Mouse (Mus musculus) forebrain, embryonic 14.5 days (tissue): ENCODE results near the gene Pard3b. TPM values are rescaled to one million over a fixed set of nuclear protein-coding genes. Genes with fewer than 3 reads are reported as not detected.

Experiments used
- ATAC-seq: fragments of 200-750 bp; cut with Nextera tagmentation; 2 replicates; pipeline ENCODE4 v1.8.0; 2017; ENCODE audit warnings: mild to moderate bottlenecking, moderate library complexity
- DNase-seq: peaks from one replicate; pipeline ENCODE4 v3.0.0-alpha.2; 2015; ENCODE audit warnings: low spot score
- H3K27ac ChIP-seq: fragments of 300-500 bp; sonication (generic); 2 replicates; pipeline ENCODE4 v1.5.1; 2014; ENCODE audit warnings: low read depth, mild to moderate bottlenecking, control low read depth, low read length, moderate library complexity
- H3K27me3 ChIP-seq: fragments of 300-500 bp; sonication (generic); replicated peaks from 2 replicates; pipeline ENCODE4 v1.6.1; 2014; ENCODE audit warnings: low read length, control low read depth, mixed read lengths; ENCODE audit not compliant: control insufficient read depth, insufficient read depth
- H3K36me3 ChIP-seq: fragments of 300-500 bp; sonication (generic); 2 replicates; pipeline ENCODE4 v1.6.1; 2014; ENCODE audit warnings: low read length, control low read depth; ENCODE audit not compliant: control insufficient read depth, insufficient read depth
- H3K4me1 ChIP-seq: fragments of 300-500 bp; sonication (generic); 2 replicates; pipeline ENCODE4 v1.6.1; 2014; ENCODE audit warnings: antibody characterized with exemption, low read length, control low read depth; ENCODE audit not compliant: control insufficient read depth, insufficient read depth
- H3K4me2 ChIP-seq: fragments of 300-500 bp; sonication (generic); 2 replicates; pipeline ENCODE4 v1.6.1; 2014; ENCODE audit warnings: mild to moderate bottlenecking, control low read depth, low read length
- H3K4me3 ChIP-seq: fragments of 300-500 bp; sonication (generic); 2 replicates; pipeline ENCODE4 v1.5.1; 2014; ENCODE audit warnings: low read depth, low read length, control low read depth
- H3K9ac ChIP-seq: fragments of 300-500 bp; sonication (generic); 2 replicates; pipeline ENCODE4 v1.6.1; 2014; ENCODE audit warnings: mild to moderate bottlenecking, low read length, control low read depth, moderate library complexity
- H3K9me3 ChIP-seq: fragments of 300-500 bp; sonication (generic); replicated peaks from 2 replicates; pipeline ENCODE4 v1.6.1; 2016; ENCODE audit warnings: low read length, control low read depth, mixed read lengths; ENCODE audit not compliant: control insufficient read depth
- WGBS: fragments of 180-500 bp; shearing (Covaris S2); extraction: QIAGEN DNeasy Blood & Tissue Kit; methylation state at CpG from one replicate; pipeline ENCODE4 v1.1.7; 2014; 5-methylcytosine and 5-hydroxymethylcytosine counted together
- polyA plus RNA-seq: library from polyadenylated mRNA; unstranded; fragments of >200 nt; fragmentation: Nextera tagmentation; extraction: Ambion mirVana; gene quantifications from 2 replicates; pipeline ENCODE4 v1.2.1, GENCODE M21; 2014

Pard3b gene
- polyA plus RNA-seq, 1 experiment from 2014 or later = 4.3 TPM

DNA sequence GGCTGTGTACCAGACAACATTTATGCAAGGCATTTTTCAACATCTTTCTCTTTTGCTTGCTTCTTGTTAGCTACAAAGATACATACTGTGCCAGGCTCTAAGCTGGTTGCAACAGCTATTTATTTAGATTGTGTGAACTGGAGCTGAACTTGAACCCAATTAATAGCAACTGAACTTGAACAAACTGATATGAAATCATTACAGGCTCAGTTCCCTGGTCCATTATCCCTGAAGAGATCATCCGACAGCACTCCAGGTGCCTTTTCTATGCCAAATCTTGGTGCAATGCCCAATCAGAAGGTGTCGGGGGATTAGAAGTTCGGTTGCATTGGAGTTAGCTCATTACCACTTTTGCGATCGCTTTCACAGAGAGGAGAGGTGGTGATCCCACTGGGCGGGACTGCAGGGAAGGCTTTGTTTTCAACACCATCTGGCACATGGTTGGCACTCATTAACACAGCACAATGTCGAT is 414.6 kb downstream of the Pard3b start:
- Histone ChIP-seq H3K9ac (no peak overlapping the region), H3K27ac (peak overlapping the region; percentile 68; the same call in 1 of the 2 replicates), H3K9me3 (no peaks in the 10 kb centered on the region), H3K4me2 (peak overlapping the region; percentile 4; the same call in 1 of the 2 replicates), H3K36me3 (no peaks in the 10 kb centered on the region), H3K4me1 (peaks cover 7% of the 10 kb centered on the region; the same call in 1 of the 2 replicates), H3K4me3 (no peak overlapping the region), H3K27me3 (no peaks in the 10 kb centered on the region)
- 9% methylated on average over 7 of the region's 7 CpGs for WGBS
- peak; percentile 93 for DNase-seq
- peak; percentile 96 for ATAC-seq

DNA sequence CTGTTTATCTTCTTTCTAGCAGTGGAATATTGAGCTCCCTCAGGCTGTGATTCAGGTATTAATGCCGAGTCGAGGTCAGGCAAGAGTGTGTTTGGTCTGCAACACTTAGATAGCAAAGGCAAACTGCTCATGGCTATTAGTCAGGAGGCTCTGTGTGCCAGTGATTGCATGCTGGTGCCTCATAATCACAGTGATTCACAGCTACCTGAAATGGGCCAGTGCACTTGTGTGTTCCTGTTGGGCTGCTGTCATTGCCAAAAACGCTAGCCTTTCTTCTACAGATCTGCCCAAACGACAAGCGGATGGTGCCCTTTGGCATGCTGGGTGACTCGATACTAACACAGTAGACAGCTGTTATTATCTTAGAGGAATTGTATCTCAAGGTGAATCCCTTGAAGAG is 416.7 kb downstream of the Pard3b start:
- DNase-seq (no peak), ATAC-seq (no peak)
- Histone ChIP-seq H3K9ac (no peak overlapping the region), H3K27me3 (no peaks in the 10 kb centered on the region), H3K4me2 (no peak overlapping the region), H3K9me3 (no peaks in the 10 kb centered on the region), H3K36me3 (no peaks in the 10 kb centered on the region), H3K27ac (no peak overlapping the region), H3K4me3 (no peak overlapping the region), H3K4me1 (peaks cover 7% of the 10 kb centered on the region; the same call in 1 of the 2 replicates)
- WGBS = 69% methylated on average over 6 of the region's 6 CpGs

DNA sequence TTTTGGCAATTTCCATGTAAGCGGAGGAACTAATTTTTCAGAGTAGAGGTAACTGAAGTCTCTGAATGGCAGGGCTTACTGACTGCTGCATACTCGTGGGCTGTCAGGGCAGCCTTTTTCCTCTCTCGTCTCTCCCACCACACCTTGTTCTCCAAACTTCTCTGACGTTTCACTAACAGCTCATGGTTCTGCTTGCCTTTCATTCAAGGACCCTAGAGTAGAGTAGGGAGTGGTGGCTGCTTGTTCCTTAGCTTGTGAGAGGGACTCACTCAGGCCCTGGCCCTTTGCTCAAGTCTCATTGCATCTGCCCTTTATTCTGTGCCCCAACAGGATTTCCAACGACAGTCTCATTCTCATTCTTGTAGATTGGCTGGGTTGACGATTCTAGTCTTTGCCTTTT is 432.0 kb downstream of the Pard3b start:
- H3K4me1 ChIP-seq = no peaks in the 10 kb centered on the region
- peaks cover 4% of the 10 kb centered on the region; the same call in 1 of the 2 replicates for H3K9me3 ChIP-seq
- DNase-seq (no peak), ATAC-seq (no peak)
- H3K27me3 ChIP-seq = no peaks in the 10 kb centered on the region
- H3K9ac ChIP-seq = no peak overlapping the region
- H3K4me2 ChIP-seq = no peak overlapping the region
- no peaks in the 10 kb centered on the region for H3K36me3 ChIP-seq
- no peak overlapping the region for H3K27ac ChIP-seq
- H3K4me3 ChIP-seq = no peak overlapping the region
- WGBS = 69% methylated on average over 6 of the region's 6 CpGs

GRCm38 (mm10) chr1:62071139-62071538 is 432.5 kb downstream of the Pard3b start:
- no peak overlapping the region for H3K9ac ChIP-seq
- DNase-seq (no peak), ATAC-seq (no peak)
- H3K9me3 ChIP-seq = peaks cover 4% of the 10 kb centered on the region; the same call in 1 of the 2 replicates
- H3K4me1 ChIP-seq = no peaks in the 10 kb centered on the region
- no peak overlapping the region for H3K27ac ChIP-seq
- H3K27me3 ChIP-seq = no peaks in the 10 kb centered on the region
- H3K4me3 ChIP-seq = no peak overlapping the region
- 76% methylated on average over 7 of the region's 7 CpGs for WGBS
- H3K36me3 ChIP-seq = no peaks in the 10 kb centered on the region
- no peak overlapping the region for H3K4me2 ChIP-seq

DNA sequence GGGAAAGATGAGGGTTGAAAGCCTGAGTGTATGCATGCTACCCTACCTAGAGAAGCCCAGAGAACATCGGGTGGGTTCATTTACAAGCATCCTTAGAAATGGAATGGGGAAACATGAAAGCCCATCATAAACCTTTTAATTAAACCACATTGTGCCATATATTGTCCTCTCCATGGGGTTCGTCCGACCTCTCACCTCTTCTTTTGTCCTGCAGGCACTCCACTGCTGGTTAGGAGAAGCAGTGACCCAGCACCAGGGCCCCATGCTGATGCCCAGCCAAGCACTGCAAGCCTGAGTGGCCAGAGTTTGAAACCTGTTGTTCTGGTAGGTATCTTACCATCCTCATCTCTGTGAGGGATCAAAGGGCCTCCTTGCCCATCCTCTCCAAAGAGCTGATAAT is 437.5 kb downstream of the Pard3b start:
- 31% methylated on average over 3 of the region's 3 CpGs for WGBS
- H3K36me3 ChIP-seq = no peaks in the 10 kb centered on the region
- no peak overlapping the region for H3K9ac ChIP-seq
- no peak overlapping the region for H3K27ac ChIP-seq
- ATAC-seq (no peak), DNase-seq (no peak)
- H3K27me3 ChIP-seq = no peaks in the 10 kb centered on the region
- no peak overlapping the region for H3K4me3 ChIP-seq
- H3K4me1 ChIP-seq = no peaks in the 10 kb centered on the region
- no peak overlapping the region for H3K4me2 ChIP-seq
- H3K9me3 ChIP-seq = no peaks in the 10 kb centered on the region

GRCm38 (mm10) chr1:62081129-62081528 is 442.5 kb downstream of the Pard3b start:
- Histone ChIP-seq H3K4me2 (no peak overlapping the region), H3K27ac (no peak overlapping the region), H3K4me3 (no peak overlapping the region), H3K9me3 (no peaks in the 10 kb centered on the region), H3K9ac (no peak overlapping the region), H3K27me3 (no peaks in the 10 kb centered on the region), H3K4me1 (no peaks in the 10 kb centered on the region), H3K36me3 (no peaks in the 10 kb centered on the region)
- DNase-seq = no peak
- WGBS = 90% methylated on average over 4 of the region's 4 CpGs
- no peak for ATAC-seq

GRCm38 (mm10) chr1:62085995-62086394 is 447.4 kb downstream of the Pard3b start:
- no peak overlapping the region for H3K4me2 ChIP-seq
- ATAC-seq = no peak
- no peak overlapping the region for H3K27ac ChIP-seq
- no peaks in the 10 kb centered on the region for H3K4me1 ChIP-seq
- no peak overlapping the region for H3K4me3 ChIP-seq
- H3K9me3 ChIP-seq = no peaks in the 10 kb centered on the region
- no peak for DNase-seq
- H3K9ac ChIP-seq = no peak overlapping the region
- H3K36me3 ChIP-seq = no peaks in the 10 kb centered on the region
- no peaks in the 10 kb centered on the region for H3K27me3 ChIP-seq
- WGBS = 60% methylated on average over 6 of the region's 6 CpGs

GRCm38 (mm10) chr1:62087464-62087863 is 448.8 kb downstream of the Pard3b start:
- Histone ChIP-seq H3K27ac (no peak overlapping the region), H3K9ac (no peak overlapping the region), H3K4me2 (no peak overlapping the region), H3K4me1 (no peaks in the 10 kb centered on the region), H3K27me3 (no peaks in the 10 kb centered on the region), H3K36me3 (no peaks in the 10 kb centered on the region), H3K9me3 (no peaks in the 10 kb centered on the region), H3K4me3 (no peak overlapping the region)
- ATAC-seq = no peak
- WGBS = 85% methylated on average over 10 of the region's 10 CpGs
- no peak for DNase-seq

DNA sequence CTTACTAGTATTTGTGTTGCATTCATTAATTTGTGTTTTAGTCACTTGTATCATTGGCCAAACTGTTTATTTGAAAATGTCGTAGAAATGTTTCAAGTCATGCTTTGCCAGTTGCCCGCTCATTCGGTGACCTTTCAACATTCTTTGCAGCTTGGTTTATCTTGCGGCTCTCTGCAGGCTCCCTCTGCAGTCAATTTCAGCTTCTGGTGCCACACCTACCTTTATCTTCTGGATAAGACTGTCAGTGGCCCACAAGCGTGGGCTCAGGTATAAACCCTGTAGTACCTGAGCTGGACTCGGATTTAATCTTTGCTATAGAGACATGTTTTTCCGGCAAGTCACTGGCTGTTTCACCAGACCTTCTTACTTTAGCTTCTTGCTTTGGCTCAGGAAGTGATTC is 456.3 kb downstream of the Pard3b start:
- H3K27ac ChIP-seq = no peak overlapping the region
- no peak for ATAC-seq
- 94% methylated on average over 7 of the region's 7 CpGs for WGBS

More for the DNA sequence above, 456.3 kb downstream of the Pard3b start:
- no peak overlapping the region for H3K4me3 ChIP-seq
- no peaks in the 10 kb centered on the region for H3K9me3 ChIP-seq
- no peaks in the 10 kb centered on the region for H3K36me3 ChIP-seq
- H3K9ac ChIP-seq = no peak overlapping the region
- DNase-seq = no peak
- H3K4me2 ChIP-seq = no peak overlapping the region
- no peaks in the 10 kb centered on the region for H3K27me3 ChIP-seq
- no peaks in the 10 kb centered on the region for H3K4me1 ChIP-seq
